In the genomic region with DNA sequence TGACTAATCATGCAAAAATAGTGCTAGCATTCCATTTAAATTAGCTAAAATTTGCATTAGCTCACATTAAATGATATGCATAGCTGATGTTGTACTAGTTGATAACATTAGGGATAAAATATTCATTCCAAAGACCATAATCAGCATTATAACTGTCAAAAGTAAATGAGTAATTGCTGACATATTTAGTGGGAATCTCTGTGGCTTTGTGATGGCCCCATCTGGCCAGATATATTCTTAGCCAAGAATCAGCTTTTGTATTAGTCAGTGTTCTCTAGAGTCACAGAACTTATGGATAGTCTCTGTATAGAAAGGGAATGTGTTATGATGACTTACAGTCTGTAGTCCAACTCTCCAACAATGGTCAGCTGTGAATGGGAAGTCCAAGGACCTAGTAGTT, we compare ENCODE assay signal across 24 mouse cellular contexts.
DNase-seq lines count a peak whose midpoint lies in the region; ATAC-seq and TF ChIP-seq lines count a peak whose summit lies in the region.
"Had no signal": no experiment of that assay in that cellular context is flagged by ENCODE, and none has a peak within 500 bp of the region (broad histone marks: within the 10 kb centered on the region; RNA-seq: fewer than 3 reads in every experiment).

No protein-coding gene starts in this region.

- no peak for TF ChIP-seq CTCF in embryonic fibroblast, embryonic 13.5 days (IDR thresholded peaks at IDR 0.05; ENCODE audit: borderline replicate concordance, insufficient read depth, low read length)

- DNase-seq in 3T3-L1 (ENCODE audit: low read depth, low spot score) (peak; percentile 71), NIH3T3 (ENCODE audit: low read depth) (peak; percentile 5)
- DNase-seq in Muller cell, postnatal 12 days (ENCODE audit: inconsistent ontology term) = peak; percentile 64
- DNase-seq in adrenal gland, adult 18-20 months (ENCODE audit: low spot score in 2 of 2) = no peak
- DNase-seq in ovary, postnatal 14 days (ENCODE audit: low spot score) = no peak
- DNase-seq in cerebellum, adult 11-12 months = no peak
- DNase-seq: adrenal gland, adult 2 months; adrenal gland, adult 8-10 months; adrenal gland, postnatal 10 days; adrenal gland, postnatal 14 days; adrenal gland, postnatal 25 days; adrenal gland, postnatal 36 days; B cell, adult 2 months; cerebellum, adult 11 months; cerebellum, adult 18-20 months; cerebellum, adult 2 months; cerebellum, adult 8-10 months; cerebellum, adult 9-10 months; cerebellum, adult 9-11 months; cerebellum, postnatal 10 days had no signal

- H3K27ac ChIP-seq in embryonic fibroblast, embryonic 13.5 days (ENCODE audit: insufficient read depth, low read length) = peak overlapping the region; percentile 61; the same call in 1 of the 2 replicates

- H3K4me1 ChIP-seq in embryonic fibroblast, embryonic 13.5 days (ENCODE audit: control insufficient read depth, insufficient read depth, low read length) = 0 out of 2 replicates have a peak, but pooled peaks cover 2% of the 10 kb centered on the region

- TF ChIP-seq POLR2A in embryonic fibroblast, embryonic 13.5 days (IDR thresholded peaks at IDR 0.05; ENCODE audit: low read depth, low read length) = no peak

- ATAC-seq in activated CD4-positive, CD25-positive, alpha-beta regulatory T cell, adult 4 months = no peak
- ATAC-seq: CD4-positive, CD25-positive, alpha-beta regulatory T cell, adult 4 months; Patski had no signal

- no peak overlapping the region for H3K4me3 ChIP-seq in embryonic fibroblast, embryonic 13.5 days (ENCODE audit: insufficient read depth, low read length)

Comparison
In these comparisons a context has a peak if more than half of its experiments do, and no peak if none do; other contexts are left out.
1. DNase-seq: peak in 3T3-L1 (single experiment), Muller cell, postnatal 12 days (single experiment) and NIH3T3 (single experiment); none in adrenal gland, adult 18-20 months (0 of 2), ovary, postnatal 14 days (single experiment) and cerebellum, adult 11-12 months (single experiment).